8 mouse cellular contexts compared by ENCODE assay signal in the genomic region with DNA sequence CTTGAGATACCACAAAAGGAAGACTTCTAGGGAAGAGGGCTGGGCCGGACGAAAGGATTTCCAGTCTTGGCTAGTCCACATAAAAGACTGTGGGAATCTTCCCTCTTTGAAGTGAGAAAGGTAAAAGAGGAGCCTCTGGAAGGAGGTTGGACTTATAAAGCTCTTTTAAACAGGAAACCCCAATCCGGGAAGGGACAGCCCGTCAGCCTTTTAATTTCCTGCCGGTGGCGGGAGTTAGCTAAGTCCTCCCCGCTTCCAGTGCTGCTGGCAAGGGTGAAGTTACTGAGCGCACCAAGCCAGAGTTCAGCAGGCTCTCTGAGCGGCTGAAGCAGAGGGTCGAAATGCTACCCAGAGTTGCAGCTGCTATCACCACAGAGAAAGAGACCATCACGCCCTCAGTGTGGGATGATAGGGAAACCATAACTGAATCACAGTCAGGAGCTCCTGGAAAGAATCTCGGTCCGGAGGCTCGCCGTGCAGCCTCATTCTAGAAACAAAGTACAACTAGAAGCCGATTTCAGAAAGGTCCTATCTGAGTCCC.
DNase-seq lines count a peak whose midpoint lies in the region; ATAC-seq lines count a peak whose summit lies in the region.

No protein-coding gene starts in this region.

- no peaks in the 10 kb centered on the region for H3K36me3 ChIP-seq in forebrain, embryonic 12.5 days (replicated peaks)
- H3K36me3 ChIP-seq in limb, embryonic 10.5 days: no peaks in the 10 kb centered on the region
- H3K36me3 ChIP-seq in midbrain, embryonic 12.5 days: no peaks in the 10 kb centered on the region

- H3K4me2 ChIP-seq in forebrain, embryonic 12.5 days: peak overlapping the region; percentile 87
- peak overlapping the region; percentile 86 for H3K4me2 ChIP-seq in midbrain, embryonic 12.5 days (replicated peaks)

- H3K9me3 ChIP-seq in forebrain, embryonic 12.5 days: no peaks in the 10 kb centered on the region
- H3K9me3 ChIP-seq in limb, embryonic 10.5 days (replicated peaks): no peaks in the 10 kb centered on the region
- no peaks in the 10 kb centered on the region for H3K9me3 ChIP-seq in midbrain, embryonic 12.5 days

- DNase-seq in urinary bladder, adult 18-20 months (ENCODE audit: low spot score in 2 of 2): peak; percentile 16 to 48
- DNase-seq in urinary bladder, postnatal 10 days (ENCODE audit: low spot score): no peak
- peak; percentile 54 to 66 for DNase-seq in heart, postnatal 36 days
- DNase-seq in limb, embryonic 10.5 days (ENCODE audit: low spot score): peak; percentile 68
- no peak for DNase-seq in natural killer cell, adult 2 months (ENCODE audit: low spot score in 2 of 2)
- DNase-seq in layer of hippocampus, postnatal 25 days (ENCODE audit: extremely low spot score in 1 of 2, low spot score in 1 of 2): no peak

- H3K9ac ChIP-seq in forebrain, embryonic 12.5 days: peak overlapping the region; percentile 75
- peak overlapping the region; percentile 80 for H3K9ac ChIP-seq in midbrain, embryonic 12.5 days (replicated peaks)

- no peaks in the 10 kb centered on the region for H3K27me3 ChIP-seq in forebrain, embryonic 12.5 days
- no peaks in the 10 kb centered on the region for H3K27me3 ChIP-seq in limb, embryonic 10.5 days (ENCODE audit: low read depth, poor library complexity, severe bottlenecking)
- no peaks in the 10 kb centered on the region for H3K27me3 ChIP-seq in midbrain, embryonic 12.5 days

- WGBS in forebrain, embryonic 12.5 days: under 1% methylated on average over 16 of the region's 16 CpGs
- 0% methylated on average over 16 of the region's 16 CpGs for WGBS in limb, embryonic 10.5 days
- under 1% methylated on average over 16 of the region's 16 CpGs for WGBS in midbrain, embryonic 12.5 days

- intact Hi-C loops in heart, postnatal 36 days (cut with DNase I): loop anchor here (5.0 kb wide), 1 partner anchor 46 kb away; no protein-coding TSS in a partner anchor

- 0 out of 2 replicates have a peak overlapping the region, but pooled peaks have one; percentile 8 for H3K27ac ChIP-seq in forebrain, embryonic 12.5 days
- H3K27ac ChIP-seq in limb, embryonic 10.5 days: peak overlapping the region; percentile 97
- H3K27ac ChIP-seq in midbrain, embryonic 12.5 days (replicated peaks): peak overlapping the region; percentile 62

- peak overlapping the region; percentile 72 for H3K4me3 ChIP-seq in forebrain, embryonic 12.5 days (replicated peaks)
- H3K4me3 ChIP-seq in limb, embryonic 10.5 days: peak overlapping the region; percentile 72
- H3K4me3 ChIP-seq in midbrain, embryonic 12.5 days: peak overlapping the region; percentile 71

- ATAC-seq in forebrain, embryonic 12.5 days (ENCODE audit: low FRiP score): peak; percentile 18; the same call in 1 of the 2 replicates
- ATAC-seq in midbrain, embryonic 12.5 days (ENCODE audit: low FRiP score, low read depth): peak; percentile 25

- H3K4me1 ChIP-seq in forebrain, embryonic 12.5 days: peaks cover 21% of the 10 kb centered on the region
- H3K4me1 ChIP-seq in limb, embryonic 10.5 days: peaks cover 29% of the 10 kb centered on the region
- H3K4me1 ChIP-seq in midbrain, embryonic 12.5 days: peaks cover 33% of the 10 kb centered on the region

Comparison
In these comparisons a context has a peak if more than half of its experiments do, and no peak if none do; other contexts are left out.
1. DNase-seq: peak in urinary bladder, adult 18-20 months (2 of 2), heart, postnatal 36 days (2 of 2) and limb, embryonic 10.5 days (single experiment); none in urinary bladder, postnatal 10 days (single experiment), natural killer cell, adult 2 months (0 of 2) and layer of hippocampus, postnatal 25 days (0 of 2).
2. H3K27ac ChIP-seq: peak in every context shown above with its lines; median percentile 97 in limb, embryonic 10.5 days; 62 in midbrain, embryonic 12.5 days; 8 in forebrain, embryonic 12.5 days.
3. Peak in every context shown above with its lines, with median percentiles within 50 percentile points of each other: H3K4me3 ChIP-seq.